24 mouse cellular contexts compared by ENCODE assay signal in genomic region chr7:121763328-121763727, GRCm38 (mm10). TPM values are rescaled to one million over a fixed set of nuclear protein-coding genes. Genes with fewer than 3 reads are reported as not detected.
"Had no signal": no experiment of that assay in that cellular context is flagged by ENCODE, and none has a peak within 500 bp of the region (broad histone marks: within the 10 kb centered on the region; RNA-seq: fewer than 3 reads in every experiment).

No protein-coding gene starts in this region.

- DNase-seq: gastrocnemius, postnatal 14 days; gastrocnemius, postnatal 36 days; heart, adult 11 months; heart, adult 2 months; heart, postnatal 14 days; heart, postnatal 36 days; kidney, adult 18-20 months; kidney, adult 8-10 months; kidney, postnatal 10 days; kidney, postnatal 25 days; kidney, postnatal 4 days; liver had no signal

- H3K27me3 ChIP-seq: heart, embryonic 13.5 days; heart, embryonic 15.5 days; hindbrain, embryonic 13.5 days; hindbrain, embryonic 15.5 days; limb, embryonic 12.5 days had no signal

- H3K4me1 ChIP-seq: heart, embryonic 13.5 days; heart, embryonic 15.5 days; hindbrain, embryonic 13.5 days; hindbrain, embryonic 15.5 days; limb, embryonic 10.5 days; limb, embryonic 12.5 days had no signal

- H3K9ac ChIP-seq: heart, embryonic 13.5 days; heart, embryonic 15.5 days; hindbrain, embryonic 13.5 days; hindbrain, embryonic 15.5 days; limb, embryonic 12.5 days had no signal

- H3K27ac ChIP-seq: heart, adult 2 months; heart, embryonic 13.5 days; heart, embryonic 15.5 days; hindbrain, embryonic 13.5 days; hindbrain, embryonic 15.5 days; hindbrain, postnatal 0 days; layer of hippocampus, adult 2 months; left cerebral cortex, adult 2 months; limb, embryonic 10.5 days; limb, embryonic 12.5 days had no signal

- ATAC-seq: hindbrain, postnatal 0 days; intestine, postnatal 0 days had no signal

- H3K4me3 ChIP-seq: heart, adult 2 months; heart, embryonic 13.5 days; heart, embryonic 15.5 days; hindbrain, embryonic 13.5 days; hindbrain, embryonic 15.5 days; layer of hippocampus, adult 2 months; left cerebral cortex, adult 2 months; limb, embryonic 10.5 days; limb, embryonic 12.5 days had no signal

- H3K9me3 ChIP-seq: heart, embryonic 13.5 days; heart, embryonic 15.5 days; hindbrain, embryonic 13.5 days; hindbrain, embryonic 15.5 days; limb, embryonic 10.5 days; limb, embryonic 12.5 days had no signal

- H3K36me3 ChIP-seq: heart, embryonic 13.5 days; heart, embryonic 15.5 days; hindbrain, embryonic 13.5 days; hindbrain, embryonic 15.5 days; limb, embryonic 10.5 days; limb, embryonic 12.5 days had no signal

- H3K4me2 ChIP-seq: heart, embryonic 11.5 days; heart, embryonic 13.5 days; heart, embryonic 15.5 days; hindbrain, embryonic 13.5 days; hindbrain, embryonic 15.5 days; limb, embryonic 12.5 days had no signal

RNA-seq across cellular contexts. Expression of gene Scnn1g, which starts 29.0 kb away (rescaled TPM):
- polyA plus RNA-seq: hindbrain, embryonic 13.5 days; intestine, embryonic 14.5 days; limb, embryonic 10.5 days had no signal
